Mouse (Mus musculus): ENCODE measurements around the gene Smad5. TPM values are rescaled to one million over a fixed set of nuclear protein-coding genes. Genes with fewer than 3 reads are reported as not detected.

The Smad5 gene
- polyA plus RNA-seq, 1 experiment, result 21.4 TPM

DNA sequence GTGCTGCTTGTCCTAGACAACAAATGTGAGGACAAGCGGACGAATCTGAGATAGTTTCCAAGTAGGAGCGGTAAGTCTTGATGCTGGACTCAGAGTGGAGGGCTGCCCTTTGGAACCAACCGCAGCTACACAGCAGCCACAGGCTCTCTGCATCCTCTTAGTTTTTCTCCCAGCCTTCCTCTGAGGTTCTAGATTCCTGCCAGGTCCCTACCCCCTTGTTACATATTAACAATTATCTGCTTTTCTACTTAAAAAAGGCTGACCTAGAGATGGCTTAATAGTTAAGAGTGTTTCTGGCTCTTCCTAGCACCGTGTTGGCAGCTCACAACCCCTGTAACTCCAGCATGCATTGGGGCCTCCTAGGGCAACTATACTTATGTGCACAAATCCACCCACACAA, 7.1 kb upstream of the Smad5 start:
- DNase-seq, result no peak
- H3K4me1 ChIP-seq (ENCODE audit: control insufficient read depth, insufficient read depth, low read length), result peaks cover 23% of the 10 kb centered on the region
- TF ChIP-seq CTCF (IDR thresholded peaks at IDR 0.05; ENCODE audit: borderline replicate concordance, insufficient read depth, low read depth, low read length) (no peak), POLR2A (IDR thresholded peaks at IDR 0.05; ENCODE audit: borderline replicate concordance, insufficient read depth, low read length) (no peak)
- no peak overlapping the region for H3K4me3 ChIP-seq (replicated peaks; ENCODE audit: insufficient read depth, low read depth, low read length)
- WGBS, result 93% methylated on average over 5 of the region's 5 CpGs
- no peak overlapping the region for H3K27ac ChIP-seq (ENCODE audit: insufficient read depth, low read length)
- no peaks in the 10 kb centered on the region for H3K27me3 ChIP-seq (ENCODE audit: control insufficient read depth, insufficient read depth, low read length)

DNA sequence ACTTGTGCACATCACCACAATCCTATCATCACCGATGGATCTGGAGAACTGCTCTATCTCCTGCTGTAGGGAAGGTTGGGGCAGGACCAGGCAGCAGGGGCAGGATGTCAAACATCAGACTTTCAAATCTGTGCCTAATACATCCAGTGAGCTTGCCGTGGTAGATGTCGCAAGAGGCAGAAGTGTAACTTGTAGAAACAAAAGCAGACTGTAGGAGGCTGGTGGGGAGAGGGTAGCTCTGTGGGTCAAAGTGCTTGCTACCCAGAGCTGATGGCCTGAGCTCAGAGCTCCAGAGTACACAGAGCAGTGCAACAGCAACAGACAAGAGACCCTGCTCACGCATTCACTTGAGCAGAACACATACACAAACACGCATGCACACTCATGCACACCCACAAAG, 6.1 kb upstream of the Smad5 start:
- Histone ChIP-seq H3K27ac (ENCODE audit: insufficient read depth, low read length) (no peak overlapping the region), H3K4me3 (replicated peaks; ENCODE audit: insufficient read depth, low read depth, low read length) (no peak overlapping the region), H3K4me1 (ENCODE audit: control insufficient read depth, insufficient read depth, low read length) (peaks cover 23% of the 10 kb centered on the region), H3K27me3 (ENCODE audit: control insufficient read depth, insufficient read depth, low read length) (no peaks in the 10 kb centered on the region)
- TF ChIP-seq POLR2A (IDR thresholded peaks at IDR 0.05; ENCODE audit: borderline replicate concordance, insufficient read depth, low read length) (no peak), CTCF (IDR thresholded peaks at IDR 0.05; ENCODE audit: borderline replicate concordance, insufficient read depth, low read depth, low read length) (no peak)
- 93% methylated on average over 5 of the region's 5 CpGs for WGBS
- no peak for DNase-seq

DNA sequence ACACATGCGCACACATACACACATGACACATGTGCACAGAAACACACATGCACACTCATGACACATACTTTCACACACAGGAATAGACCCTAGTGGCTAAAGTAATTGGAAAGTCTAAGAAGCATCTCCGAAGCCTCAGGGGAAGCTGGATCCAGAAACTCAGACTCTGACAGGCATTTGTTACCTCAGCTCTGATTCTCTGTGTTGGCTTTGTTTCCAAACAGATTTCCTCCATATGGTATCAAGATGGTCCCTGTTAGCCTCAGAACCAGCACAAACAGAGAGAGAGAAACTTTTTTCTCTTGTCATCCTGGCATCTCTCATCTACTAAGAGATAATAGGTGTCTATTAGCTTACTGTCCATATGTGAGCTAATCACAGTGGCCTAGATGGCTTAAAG, 5.6 kb upstream of the Smad5 start:
- Histone ChIP-seq H3K4me3 (replicated peaks; ENCODE audit: insufficient read depth, low read depth, low read length) (no peak overlapping the region), H3K27ac (ENCODE audit: insufficient read depth, low read length) (no peak overlapping the region), H3K27me3 (ENCODE audit: control insufficient read depth, insufficient read depth, low read length) (no peaks in the 10 kb centered on the region), H3K4me1 (ENCODE audit: control insufficient read depth, insufficient read depth, low read length) (peaks cover 23% of the 10 kb centered on the region)
- peak in 1 of 2 experiments; percentile 50 for DNase-seq
- TF ChIP-seq CTCF (IDR thresholded peaks at IDR 0.05; ENCODE audit: borderline replicate concordance, insufficient read depth, low read depth, low read length) (no peak), POLR2A (IDR thresholded peaks at IDR 0.05; ENCODE audit: borderline replicate concordance, insufficient read depth, low read length) (no peak)
- WGBS, result 56% methylated on average over 2 of the region's 2 CpGs

DNA sequence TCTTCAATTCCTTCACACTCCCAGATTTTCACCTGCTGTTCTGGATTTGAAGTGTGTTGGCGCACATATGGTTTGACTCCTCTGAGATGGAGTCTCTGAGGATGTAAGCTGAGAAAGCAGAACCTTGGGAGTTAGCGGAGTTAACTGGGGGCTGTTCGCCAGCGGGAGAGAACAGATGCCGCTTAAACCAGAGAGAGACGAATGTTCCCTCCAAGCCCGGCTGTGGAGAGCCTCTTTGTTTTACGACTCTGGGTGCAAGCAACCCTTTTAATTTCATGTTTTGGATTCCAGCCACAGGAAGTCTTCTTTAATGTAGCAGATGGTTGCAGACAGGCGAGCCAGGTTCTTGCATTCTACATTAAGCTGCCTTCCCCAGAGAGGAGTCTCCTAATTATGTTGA, 4.4 kb upstream of the Smad5 start:
- Histone ChIP-seq H3K4me3 (replicated peaks; ENCODE audit: insufficient read depth, low read depth, low read length) (no peak overlapping the region), H3K27ac (ENCODE audit: insufficient read depth, low read length) (peak overlapping the region; percentile 88), H3K4me1 (ENCODE audit: control insufficient read depth, insufficient read depth, low read length) (peaks cover 23% of the 10 kb centered on the region), H3K27me3 (ENCODE audit: control insufficient read depth, insufficient read depth, low read length) (no peaks in the 10 kb centered on the region)
- TF ChIP-seq CTCF (IDR thresholded peaks at IDR 0.05; ENCODE audit: borderline replicate concordance, insufficient read depth, low read depth, low read length) (no peak), POLR2A (IDR thresholded peaks at IDR 0.05; ENCODE audit: borderline replicate concordance, insufficient read depth, low read length) (no peak)
- peak; percentile 69 to 81 for DNase-seq
- under 1% methylated on average over 9 of the region's 9 CpGs for WGBS

DNA sequence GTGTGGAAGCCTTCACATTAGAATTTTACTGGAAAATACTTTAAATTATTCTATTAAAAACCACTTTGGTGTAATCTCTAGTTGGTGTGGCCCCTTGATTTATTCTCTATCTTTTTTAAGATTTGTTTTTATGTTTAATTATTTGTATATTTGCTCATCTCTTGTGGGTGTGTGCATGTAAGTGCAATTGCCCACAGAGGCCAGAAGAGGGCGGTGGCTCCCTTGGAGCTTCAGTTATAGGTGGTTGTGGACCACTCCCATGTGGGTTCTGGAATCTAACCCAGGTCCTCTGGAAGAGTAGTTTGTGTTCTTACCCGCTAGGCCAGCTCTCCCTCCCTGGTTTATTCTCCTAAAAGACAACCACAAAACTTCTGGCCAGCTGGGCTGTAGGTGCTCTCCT, 3.4 kb upstream of the Smad5 start:
- H3K4me1 ChIP-seq (ENCODE audit: control insufficient read depth, insufficient read depth, low read length), result peaks cover 23% of the 10 kb centered on the region
- no peak for DNase-seq
- H3K27ac ChIP-seq (ENCODE audit: insufficient read depth, low read length), result no peak overlapping the region
- H3K4me3 ChIP-seq (replicated peaks; ENCODE audit: insufficient read depth, low read depth, low read length), result no peak overlapping the region
- no peaks in the 10 kb centered on the region for H3K27me3 ChIP-seq (ENCODE audit: control insufficient read depth, insufficient read depth, low read length)
- 92% methylated on average over 2 of the region's 2 CpGs for WGBS
- no peak for TF ChIP-seq CTCF (IDR thresholded peaks at IDR 0.05; ENCODE audit: borderline replicate concordance, insufficient read depth, low read depth, low read length)
- TF ChIP-seq POLR2A (IDR thresholded peaks at IDR 0.05; ENCODE audit: borderline replicate concordance, insufficient read depth, low read length), result no peak

DNA sequence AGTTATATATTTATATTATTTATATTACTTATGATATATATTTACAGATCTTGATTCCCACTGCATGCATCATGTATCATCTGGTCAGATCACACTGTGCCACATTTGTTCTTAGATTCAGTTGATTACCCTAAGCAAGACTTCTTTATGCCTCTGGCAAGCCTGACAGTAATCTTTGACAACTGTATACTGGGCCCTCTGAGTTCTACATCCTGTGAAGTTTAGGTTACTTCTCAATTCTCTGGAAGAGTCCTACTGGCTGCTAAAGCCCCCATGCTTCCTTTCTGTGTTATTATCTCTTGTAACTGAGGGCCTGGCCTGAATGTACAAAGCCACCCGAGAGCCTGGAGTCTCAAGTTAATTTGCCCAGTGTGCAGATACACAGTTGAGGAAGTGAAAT, 1.8 kb upstream of the Smad5 start:
- peaks cover 29% of the 10 kb centered on the region for H3K4me1 ChIP-seq (ENCODE audit: control insufficient read depth, insufficient read depth, low read length)
- H3K4me3 ChIP-seq (replicated peaks; ENCODE audit: insufficient read depth, low read depth, low read length), result no peak overlapping the region
- TF ChIP-seq POLR2A (IDR thresholded peaks at IDR 0.05; ENCODE audit: borderline replicate concordance, insufficient read depth, low read length) (no peak), CTCF (IDR thresholded peaks at IDR 0.05; ENCODE audit: borderline replicate concordance, insufficient read depth, low read depth, low read length) (no peak)
- H3K27me3 ChIP-seq (ENCODE audit: control insufficient read depth, insufficient read depth, low read length), result no peaks in the 10 kb centered on the region
- WGBS, result 93% methylated on average over 1 of the region's 1 CpGs
- H3K27ac ChIP-seq (ENCODE audit: insufficient read depth, low read length), result no peak overlapping the region
- DNase-seq, result no peak

DNA sequence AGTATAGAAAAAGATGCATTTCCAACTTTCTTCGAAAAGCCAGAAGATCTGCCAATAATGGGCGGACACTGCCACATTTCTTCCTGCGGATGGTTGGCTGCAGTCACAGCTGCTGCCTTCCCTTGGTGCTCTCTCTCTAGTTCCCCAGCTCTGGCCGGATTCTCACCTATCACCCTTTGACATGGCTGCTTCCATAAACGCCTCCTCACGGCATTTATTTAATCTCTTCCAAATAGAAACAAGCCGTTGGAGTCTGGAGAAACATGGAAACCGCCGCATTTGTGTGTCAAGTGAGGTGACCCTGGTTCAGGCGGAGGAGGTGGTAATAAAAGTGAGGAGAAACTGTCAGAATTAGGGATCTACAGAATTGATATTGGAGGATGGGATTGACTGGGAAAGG, 886 bp upstream of the Smad5 start:
- WGBS, result 58% methylated on average over 10 of the region's 10 CpGs
- peak in 1 of 2 experiments; percentile 26 for DNase-seq
- H3K4me3 ChIP-seq (replicated peaks; ENCODE audit: insufficient read depth, low read depth, low read length), result no peak overlapping the region

DNA sequence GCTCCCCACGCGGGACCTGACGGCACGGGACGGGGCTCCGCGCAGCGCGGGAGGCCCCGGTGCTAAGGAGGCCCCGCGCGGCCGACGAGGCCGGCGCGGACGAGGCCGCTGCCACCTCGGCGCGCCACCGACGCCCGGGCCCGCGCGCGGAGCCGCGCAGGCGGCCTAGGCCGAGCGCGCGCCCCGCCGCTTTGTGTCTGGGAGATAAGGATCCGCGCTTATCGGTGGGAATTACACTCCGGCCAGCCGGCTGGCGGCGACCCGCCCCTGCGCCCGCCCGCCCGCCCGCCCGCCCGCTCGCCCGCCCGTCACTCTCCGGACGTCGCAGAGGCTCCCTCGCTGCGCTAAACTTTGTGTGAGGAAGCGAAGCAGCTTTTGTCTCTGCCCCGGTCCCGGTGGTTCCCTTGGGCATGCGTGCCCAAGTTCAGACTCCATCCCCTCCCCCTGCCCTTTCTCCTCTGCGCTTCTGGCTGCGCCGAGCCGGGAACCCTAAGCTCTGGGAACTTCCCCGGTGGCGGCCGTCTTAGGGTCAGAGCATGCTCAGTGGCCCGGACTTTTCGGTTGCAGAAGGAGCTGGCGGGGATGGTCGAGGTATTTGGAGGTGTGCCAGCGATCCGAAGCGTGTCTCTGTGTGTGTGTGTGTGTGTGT, 536 bp downstream of the Smad5 start:
- Histone ChIP-seq H3K27me3 (ENCODE audit: control insufficient read depth, insufficient read depth, low read length) (no peaks in the 10 kb centered on the region), H3K27ac (ENCODE audit: insufficient read depth, low read length) (peak overlapping the region; percentile 86), H3K4me3 (replicated peaks; ENCODE audit: insufficient read depth, low read depth, low read length) (peak overlapping the region; percentile 82), H3K4me1 (ENCODE audit: control insufficient read depth, insufficient read depth, low read length) (peaks cover 18% of the 10 kb centered on the region)
- TF ChIP-seq POLR2A (IDR thresholded peaks at IDR 0.05; ENCODE audit: borderline replicate concordance, insufficient read depth, low read length), result no peak
- TF ChIP-seq CTCF (IDR thresholded peaks at IDR 0.05; ENCODE audit: borderline replicate concordance, insufficient read depth, low read depth, low read length), result no peak
- DNase-seq, result peak; percentile 73 to 76
- under 1% methylated on average over 80 of the region's 80 CpGs for WGBS

More for the DNA sequence above, 886 bp upstream of the Smad5 start:
- Histone ChIP-seq H3K4me1 (ENCODE audit: control insufficient read depth, insufficient read depth, low read length) (peaks cover 25% of the 10 kb centered on the region), H3K27me3 (ENCODE audit: control insufficient read depth, insufficient read depth, low read length) (no peaks in the 10 kb centered on the region), H3K27ac (ENCODE audit: insufficient read depth, low read length) (no peak overlapping the region)
- TF ChIP-seq POLR2A (IDR thresholded peaks at IDR 0.05; ENCODE audit: borderline replicate concordance, insufficient read depth, low read length), result no peak
- TF ChIP-seq CTCF (IDR thresholded peaks at IDR 0.05; ENCODE audit: borderline replicate concordance, insufficient read depth, low read depth, low read length), result no peak

Measured in cerebellum, adult 2 months (tissue).